Mouse (Mus musculus) bone marrow, adult 2 months (tissue): ENCODE data around the gene Zranb1.

Experiments used
- CTCF ChIP-seq: fragments of 200-500 bp; IDR thresholded peaks from 2 replicates; pipeline ENCODE4 v1.5.1; 2011; ENCODE audit warnings: low read length, control low read depth; ENCODE audit not compliant: control insufficient read depth, insufficient read depth
- POLR2A ChIP-seq: fragments of 200-500 bp; IDR thresholded peaks from 2 replicates; pipeline ENCODE4 v1.6.1; 2011; ENCODE audit warnings: low read depth, mild to moderate bottlenecking, control low read depth, low read length, borderline replicate concordance; ENCODE audit not compliant: control insufficient read depth

- peak; percentile 59 for TF ChIP-seq CTCF
- TF ChIP-seq POLR2A: no peak
Observed at GRCm38 (mm10) chr7:132996391-132996790, 65.4 kb downstream of the Zranb1 start.
